Mouse (Mus musculus): ENCODE measurements at regions not wholly inside any gene's neighbourhood (a gene's known extent, or its start where the extent isn't known, plus 50 kb on each side); places are given as distances from the start of the nearest gene placed in this dataset.

DNA sequence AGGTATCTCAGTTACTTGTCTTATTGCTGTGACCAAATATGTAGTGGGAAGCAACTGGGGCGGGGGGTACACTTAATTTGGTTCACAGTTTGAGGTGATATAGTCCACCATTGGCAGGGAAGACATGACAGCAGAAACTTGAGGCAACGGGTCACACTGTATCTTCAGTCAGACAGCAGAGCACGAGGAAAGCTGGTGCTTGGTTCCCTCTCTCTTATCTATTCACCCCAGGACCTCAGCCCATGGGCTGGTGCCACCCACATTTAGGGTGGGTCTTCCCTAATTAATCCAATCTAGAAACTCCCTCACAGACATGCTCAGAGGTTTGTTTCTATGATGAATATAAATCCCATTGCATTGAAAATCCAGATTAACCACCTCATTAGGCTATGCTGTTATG lies 56.5 kb downstream of the Otud1 start:
- no peak for DNase-seq (ENCODE audit: low spot score)

- DNase-seq (ENCODE audit: low spot score), result peak; percentile 88
Observed at GRCm38 (mm10) chr2:19715564-19716238, 58.1 kb downstream of the Otud1 start.

DNA sequence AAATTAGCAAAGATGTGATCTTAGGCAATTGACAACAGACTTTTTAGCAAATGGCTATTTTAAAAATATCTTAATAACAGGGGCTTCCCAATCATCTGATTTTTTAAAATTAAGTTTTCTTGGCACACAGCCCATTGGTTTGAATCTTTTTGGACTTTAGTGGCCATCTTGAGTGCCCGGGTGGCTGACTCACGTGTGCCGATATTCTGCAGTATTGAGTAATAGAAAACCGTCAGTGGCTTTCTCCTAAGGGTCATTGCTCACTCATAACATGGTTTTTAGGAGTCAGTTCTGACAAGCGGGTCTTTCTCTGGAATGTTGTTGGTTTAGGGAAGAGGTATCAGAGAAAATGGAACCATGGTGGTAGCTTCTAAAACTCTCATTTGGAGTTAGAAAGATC lies 58.8 kb downstream of the Otud1 start:
- no peak for DNase-seq (ENCODE audit: low spot score)

- no peak for DNase-seq (ENCODE audit: low spot score)
Observed at GRCm38 (mm10) chr2:19726085-19726484, 68.5 kb downstream of the Otud1 start.

- DNase-seq (ENCODE audit: low spot score), result peak; percentile 60
Observed at GRCm38 (mm10) chr2:19726904-19727303, 69.4 kb downstream of the Otud1 start.

GRCm38 (mm10) chr2:19732922-19733859 lies 75.6 kb downstream of the Otud1 start:
- no peak for DNase-seq (ENCODE audit: low spot score)

DNA sequence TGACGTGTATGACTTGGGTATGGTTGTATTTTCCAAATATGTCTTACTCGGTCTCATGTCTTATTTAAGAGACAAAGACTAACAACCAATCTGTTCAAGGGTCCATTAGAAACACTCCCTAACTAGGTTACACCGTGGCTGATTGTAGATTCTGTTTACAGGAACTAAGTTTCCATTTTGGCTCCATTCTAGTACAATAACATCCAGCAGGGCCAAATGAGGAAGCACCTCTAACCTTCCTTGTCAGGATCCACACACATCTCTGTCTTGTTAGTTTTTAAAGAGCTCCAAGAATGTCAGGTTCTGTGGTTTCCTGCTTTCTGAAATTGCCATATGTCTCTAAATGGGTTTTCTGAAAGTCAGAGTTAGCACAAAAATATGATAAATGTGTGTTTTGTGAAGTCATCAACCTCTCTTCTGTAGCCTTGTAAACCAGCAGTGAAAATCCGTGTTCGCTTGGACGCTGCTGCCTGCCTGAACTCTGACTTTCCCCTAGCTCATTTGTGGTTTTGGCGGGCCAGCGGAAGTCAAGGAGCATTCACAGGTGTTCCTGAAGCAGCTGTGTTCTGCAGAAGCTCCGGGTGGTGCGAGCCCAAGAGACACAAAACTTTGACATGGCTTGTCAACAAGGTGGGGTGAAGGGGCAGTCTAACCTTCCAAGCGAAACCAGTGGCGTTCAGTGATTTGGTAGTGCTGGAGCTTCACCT lies 76.8 kb downstream of the Otud1 start:
- DNase-seq (ENCODE audit: low spot score), result no peak

DNA sequence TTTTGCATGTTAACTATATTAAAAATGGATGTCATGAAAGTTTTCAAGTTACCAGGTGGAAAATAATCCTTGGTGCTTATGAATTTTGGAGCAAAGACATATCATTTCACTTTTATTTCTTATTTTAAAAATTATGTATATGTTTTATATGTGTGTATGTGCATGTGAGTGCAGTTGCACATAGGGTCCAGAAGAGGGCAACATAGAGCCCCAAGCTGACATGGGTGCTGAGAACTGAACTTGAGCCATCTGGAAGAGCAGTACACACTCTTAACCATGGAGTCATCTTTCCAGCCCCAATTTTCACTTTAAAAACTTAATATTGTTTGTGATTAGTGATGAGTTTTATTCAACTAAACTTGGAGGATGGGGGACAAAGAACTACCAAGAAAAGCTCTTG lies 84.0 kb downstream of the Otud1 start:
- DNase-seq (ENCODE audit: low spot score), result no peak

DNA sequence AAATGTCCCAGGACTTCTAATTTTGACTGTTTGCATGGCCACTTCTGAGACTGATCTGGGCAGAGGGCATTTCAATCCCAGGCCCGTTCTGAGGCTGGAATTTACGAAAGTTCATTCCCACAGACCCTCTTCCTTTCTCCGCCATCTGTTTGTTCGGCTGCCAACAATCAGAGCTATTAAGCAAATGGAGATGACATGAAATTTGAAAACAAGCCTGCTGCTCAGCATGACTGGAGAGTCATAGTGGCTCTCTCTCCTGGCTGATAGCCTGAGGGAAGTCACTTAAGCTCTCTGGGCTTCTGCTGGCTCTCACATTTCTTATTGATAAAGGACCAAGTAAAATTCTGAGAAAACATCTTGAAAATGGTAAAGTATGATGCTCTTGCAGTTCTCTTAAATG lies 85.9 kb downstream of the Otud1 start:
- no peak for DNase-seq (ENCODE audit: low spot score)

- DNase-seq (ENCODE audit: low spot score), result no peak
Observed at GRCm38 (mm10) chr2:19744986-19745660, 87.6 kb downstream of the Otud1 start.

DNA sequence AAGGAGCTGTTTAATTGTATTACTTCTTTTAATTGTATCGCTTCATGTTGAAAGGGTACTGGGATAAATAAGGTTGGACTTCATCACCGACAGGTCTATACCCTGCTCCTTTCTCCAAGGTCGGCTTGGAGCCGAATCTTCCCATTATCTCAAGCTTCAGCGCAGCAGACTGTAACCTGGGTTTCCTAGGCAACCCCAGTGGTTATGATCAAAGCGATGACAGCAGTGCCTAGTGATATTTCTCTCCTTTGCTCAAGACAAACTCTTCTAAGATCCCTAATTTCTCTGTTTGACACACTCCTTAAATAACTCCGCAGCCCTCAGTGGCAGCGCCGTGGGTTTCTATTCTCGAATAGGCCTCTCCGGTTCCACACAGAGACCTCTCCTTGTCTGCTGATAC lies 95.2 kb downstream of the Otud1 start:
- DNase-seq (ENCODE audit: low spot score), result no peak

- no peak for DNase-seq (ENCODE audit: low spot score)
Observed at GRCm38 (mm10) chr2:19753479-19753878, 95.9 kb downstream of the Otud1 start.

- no peak for DNase-seq (ENCODE audit: low spot score)
Observed at GRCm38 (mm10) chr2:19757910-19758309, 100.4 kb downstream of the Otud1 start.

GRCm38 (mm10) chr2:19759169-19759568 lies 101.6 kb downstream of the Otud1 start:
- no peak for DNase-seq (ENCODE audit: low spot score)

- DNase-seq (ENCODE audit: low spot score), result no peak
Observed at GRCm38 (mm10) chr2:19759577-19759976, 102.0 kb downstream of the Otud1 start.

DNA sequence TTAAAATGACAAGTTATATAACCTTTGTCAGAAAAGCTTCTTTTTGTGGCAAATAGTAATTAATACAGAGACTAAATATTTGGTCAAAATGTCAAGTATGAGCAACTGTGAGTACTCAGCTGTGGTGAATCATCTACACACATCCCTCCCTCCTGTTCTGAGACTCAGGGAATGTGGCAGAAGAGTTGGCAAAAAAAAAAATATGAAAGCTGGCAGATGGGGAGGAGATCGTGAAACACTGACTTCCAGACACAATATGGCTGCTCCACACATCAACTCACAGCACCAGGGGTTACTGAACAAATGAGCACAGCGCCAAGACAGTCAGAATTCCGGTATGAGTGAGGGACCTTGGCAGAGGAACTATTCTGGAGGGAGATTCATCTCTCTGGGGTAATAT lies 105.4 kb downstream of the Otud1 start:
- no peak for DNase-seq (ENCODE audit: low spot score)

GRCm38 (mm10) chr2:19784913-19785312 lies 124.7 kb upstream of the Etl4 start:
- DNase-seq (ENCODE audit: low spot score), result no peak

- no peak for DNase-seq (ENCODE audit: low spot score)
Observed at GRCm38 (mm10) chr2:19785663-19786260, 123.8 kb upstream of the Etl4 start.

DNA sequence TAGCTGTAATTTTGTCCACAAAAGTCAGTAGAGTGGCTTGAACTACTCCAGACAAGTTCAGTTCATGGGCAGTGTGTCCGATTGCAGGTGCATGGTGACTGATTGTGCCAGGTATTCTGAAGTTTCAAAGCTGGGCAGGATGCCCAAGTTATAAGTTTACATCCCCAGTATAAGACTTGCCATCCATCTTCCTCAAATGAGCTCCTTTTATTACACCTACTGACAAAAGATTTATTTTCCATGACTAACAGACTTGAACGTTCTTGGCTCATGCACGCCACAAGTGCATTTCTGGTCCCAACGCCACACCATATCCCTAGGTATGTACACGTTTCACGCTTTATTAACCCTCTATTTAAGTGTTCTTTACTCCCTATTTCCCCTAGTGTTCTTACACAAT lies 117.4 kb upstream of the Etl4 start:
- DNase-seq (ENCODE audit: low spot score), result no peak

DNA sequence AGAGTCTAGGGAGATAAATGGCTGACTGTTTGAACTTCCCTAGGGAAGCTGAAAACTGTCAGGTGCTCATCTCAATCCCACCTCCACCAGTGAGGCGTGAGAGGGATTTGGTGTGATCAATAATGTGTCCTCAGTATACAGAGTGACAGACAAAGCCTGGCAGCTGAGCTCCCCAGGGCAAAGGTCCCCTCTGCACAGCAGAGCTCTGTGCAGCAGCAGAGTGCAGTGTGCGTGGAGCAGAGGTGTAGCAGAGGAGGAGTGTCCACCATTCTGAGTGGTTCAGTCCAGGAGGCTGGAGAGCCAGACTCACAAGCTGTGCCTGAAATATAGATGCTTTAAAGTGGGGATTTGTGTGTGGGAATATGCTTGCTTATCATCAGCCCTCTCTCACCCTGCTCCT lies 112.8 kb upstream of the Etl4 start:
- peak; percentile 4 for DNase-seq (ENCODE audit: low spot score)

Data from embryo, embryonic 10 days (tissue).